Mouse (Mus musculus) bone marrow, adult 2 months (tissue): Measurements from ENCODE around the gene Gm4858.

Experiments used
- CTCF ChIP-seq: fragments of 200-500 bp; IDR thresholded peaks from 2 replicates; pipeline ENCODE4 v1.5.1; 2011; ENCODE audit warnings: low read length, control low read depth; ENCODE audit not compliant: control insufficient read depth, insufficient read depth
- POLR2A ChIP-seq: fragments of 200-500 bp; IDR thresholded peaks from 2 replicates; pipeline ENCODE4 v1.6.1; 2011; ENCODE audit warnings: low read depth, mild to moderate bottlenecking, control low read depth, low read length, borderline replicate concordance; ENCODE audit not compliant: control insufficient read depth

DNA sequence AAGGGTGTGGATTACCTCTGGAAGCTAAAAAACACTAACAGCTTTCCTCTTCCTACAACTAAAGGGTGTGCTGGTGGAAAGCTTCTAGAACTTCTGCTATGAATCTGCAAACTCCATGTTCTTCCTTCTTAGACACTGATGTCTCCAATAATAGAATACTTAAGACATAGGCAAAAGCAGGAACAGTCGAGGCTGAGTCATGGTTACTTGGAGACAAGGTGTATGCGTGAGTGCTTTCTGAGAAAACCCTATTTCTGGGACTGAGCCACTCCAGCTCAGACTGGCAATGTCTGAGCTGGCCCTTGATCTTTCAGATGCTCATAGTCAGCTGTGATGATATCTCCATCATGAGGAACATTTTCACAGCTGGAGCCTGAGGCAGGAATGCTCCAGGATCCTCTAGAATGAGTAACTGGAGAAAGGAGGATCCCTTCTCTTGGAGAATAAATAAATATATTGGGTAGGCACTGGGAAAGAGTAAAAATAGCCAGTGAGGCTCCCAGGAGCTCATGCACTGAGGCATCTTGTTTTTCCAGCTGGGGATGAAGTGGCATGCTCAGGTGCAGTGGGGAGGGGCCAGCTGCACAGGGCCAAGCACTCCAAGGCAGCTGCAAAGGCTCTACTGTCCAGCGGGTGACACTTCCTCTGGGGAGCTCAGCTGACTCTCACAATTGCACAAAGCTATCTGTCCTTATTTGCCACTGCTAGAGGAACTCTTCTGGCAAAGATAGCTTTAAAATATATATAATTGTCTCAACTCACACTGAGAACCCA lies 45.0 kb upstream of the Gm4858 start:
- TF ChIP-seq CTCF = no peak
- no peak for TF ChIP-seq POLR2A
